Mouse (Mus musculus) heart, embryonic 14.5 days (tissue): ENCODE results near the gene Eya4. TPM values are rescaled to one million over a fixed set of nuclear protein-coding genes. Genes with fewer than 3 reads are reported as not detected.

Experiments used
- ATAC-seq: fragments of 200-750 bp; cut with Nextera tagmentation; 2 replicates; pipeline ENCODE4 v1.8.0; 2017; ENCODE audit warnings: low read depth, moderate TSS enrichment; ENCODE audit not compliant: insufficient number of reproducible peaks, insufficient read depth, low FRiP score
- H3K27ac ChIP-seq, 2 experiments: fragments of 200-500 bp in 1 of 2; fragments of 300-500 bp in 1 of 2; sonication (generic) in 1 of 2; replicated peaks in 1 of 2; 2 replicates each; pipeline ENCODE4 v1.5.1; 2012 to 2014; ENCODE audit warnings: low read depth in 2 of 2, low read length in 2 of 2, control low read depth in 1 of 2, mild to moderate bottlenecking in 1 of 2, mixed read lengths in 1 of 2; ENCODE audit not compliant: control insufficient read depth in 1 of 2, insufficient read depth in 1 of 2
- H3K27me3 ChIP-seq: fragments of 300-500 bp; sonication (generic); 2 replicates; pipeline ENCODE4 v1.6.1; 2014; ENCODE audit warnings: mild to moderate bottlenecking, low read length, control low read depth; ENCODE audit not compliant: control insufficient read depth, insufficient read depth
- H3K36me3 ChIP-seq: fragments of 300-500 bp; sonication (generic); 2 replicates; pipeline ENCODE4 v1.6.1; 2014; ENCODE audit warnings: mild to moderate bottlenecking, control low read depth, low read length, mixed read lengths; ENCODE audit not compliant: control insufficient read depth, insufficient read depth
- H3K4me1 ChIP-seq, 2 experiments: fragments of 200-500 bp in 1 of 2; fragments of 300-500 bp in 1 of 2; sonication (generic) in 1 of 2; 2 replicates each; pipeline ENCODE4 v1.6.1; 2012 to 2014; ENCODE audit warnings: low read length in 2 of 2, control low read depth in 1 of 2, mixed read lengths in 1 of 2; ENCODE audit not compliant: control insufficient read depth in 2 of 2, insufficient read depth in 2 of 2
- H3K4me2 ChIP-seq: fragments of 300-500 bp; sonication (generic); 2 replicates; pipeline ENCODE4 v1.6.1; 2014; ENCODE audit warnings: mild to moderate bottlenecking, low read length
- H3K4me3 ChIP-seq, 2 experiments: fragments of 200-500 bp in 1 of 2; fragments of 300-500 bp in 1 of 2; sonication (generic) in 1 of 2; 2 replicates each; pipeline ENCODE4 v1.5.1; 2012 to 2014; ENCODE audit warnings: low read length in 2 of 2, mild to moderate bottlenecking in 2 of 2, control low read depth in 1 of 2, low read depth in 1 of 2, moderate library complexity in 1 of 2; ENCODE audit not compliant: control insufficient read depth in 1 of 2, insufficient read depth in 1 of 2
- H3K9ac ChIP-seq: fragments of 300-500 bp; sonication (generic); 2 replicates; pipeline ENCODE4 v1.6.1; 2014; ENCODE audit warnings: mild to moderate bottlenecking, low read length
- H3K9me3 ChIP-seq: fragments of 300-500 bp; sonication (generic); 2 replicates; pipeline ENCODE4 v1.6.1; 2016; ENCODE audit warnings: low read length, control low read depth; ENCODE audit not compliant: control insufficient read depth
- WGBS: fragments of 180-500 bp; shearing (Covaris S2); extraction: QIAGEN DNeasy Blood & Tissue Kit; methylation state at CpG from one replicate; pipeline ENCODE4 v1.1.7; 2014; 5-methylcytosine and 5-hydroxymethylcytosine counted together
- polyA plus RNA-seq: library from polyadenylated mRNA; unstranded; fragments of >200 nt; fragmentation: Nextera tagmentation; extraction: Ambion mirVana; gene quantifications from 2 replicates; pipeline ENCODE4 v1.2.1, GENCODE M21; 2014

Eya4 gene
- polyA plus RNA-seq, 1 experiment from 2014 or later: 0.96 TPM

GRCm38 (mm10) chr10:23080749-23081547, 269.6 kb downstream of the Eya4 start:
- no peaks in the 10 kb centered on the region for H3K9me3 ChIP-seq
- WGBS: 35% methylated on average over 24 of the region's 24 CpGs
- no peak overlapping the region; the same call in 1 of the 2 replicates for H3K9ac ChIP-seq
- no peak overlapping the region for H3K4me3 ChIP-seq
- H3K27ac ChIP-seq: 0 out of 4 replicates have a peak overlapping the region, but pooled peaks of 1 of the 2 experiments have one; percentile 5
- H3K4me1 ChIP-seq: peaks cover 0 to 5% of the 10 kb centered on the region in 2 experiments; a peak in 2 of 4 replicates
- H3K27me3 ChIP-seq: no peaks in the 10 kb centered on the region
- H3K36me3 ChIP-seq: no peaks in the 10 kb centered on the region
- H3K4me2 ChIP-seq: peak overlapping the region; percentile 47
- ATAC-seq: no peak

- Histone ChIP-seq H3K27me3 (no peaks in the 10 kb centered on the region), H3K4me2 (peak overlapping the region; percentile 58), H3K4me3 (peak overlapping the region; percentile 23 to 39), H3K36me3 (no peaks in the 10 kb centered on the region), H3K9me3 (no peaks in the 10 kb centered on the region), H3K27ac (no peak overlapping the region; a peak in 1 of 4 replicates), H3K4me1 (peaks cover 0 to 5% of the 10 kb centered on the region in 2 experiments; a peak in 2 of 4 replicates), H3K9ac (peak overlapping the region; percentile 46)
- ATAC-seq: no peak
- 49% methylated on average over 21 of the region's 21 CpGs for WGBS
These were observed 273.7 kb downstream of the Eya4 start for GRCm38 (mm10) chr10:23076691-23077385.

- ATAC-seq: no peak
- Histone ChIP-seq H3K4me3 (no peak overlapping the region), H3K36me3 (no peaks in the 10 kb centered on the region), H3K27me3 (no peaks in the 10 kb centered on the region), H3K9me3 (no peaks in the 10 kb centered on the region), H3K4me2 (no peak overlapping the region), H3K4me1 (peaks cover 0 to 5% of the 10 kb centered on the region in 2 experiments; a peak in 2 of 4 replicates), H3K9ac (no peak overlapping the region), H3K27ac (no peak overlapping the region)
- WGBS: 66% methylated on average over 2 of the region's 2 CpGs
These were observed 277.2 kb downstream of the Eya4 start for GRCm38 (mm10) chr10:23073431-23073830.

- Histone ChIP-seq H3K36me3 (no peaks in the 10 kb centered on the region), H3K27ac (no peak overlapping the region), H3K9ac (no peak overlapping the region), H3K27me3 (no peaks in the 10 kb centered on the region), H3K4me2 (no peak overlapping the region), H3K4me1 (no peaks in the 10 kb centered on the region; a peak in 1 of 4 replicates), H3K4me3 (no peak overlapping the region), H3K9me3 (no peaks in the 10 kb centered on the region)
- WGBS: 41% methylated on average over 6 of the region's 6 CpGs
- ATAC-seq: no peak
These were observed 286.9 kb downstream of the Eya4 start for GRCm38 (mm10) chr10:23063637-23064036.

GRCm38 (mm10) chr10:23062719-23063118, 287.9 kb downstream of the Eya4 start:
- 77% methylated on average over 5 of the region's 5 CpGs for WGBS
- no peak for ATAC-seq
- Histone ChIP-seq H3K27ac (no peak overlapping the region), H3K4me2 (no peak overlapping the region), H3K4me1 (no peaks in the 10 kb centered on the region; a peak in 1 of 4 replicates), H3K9me3 (no peaks in the 10 kb centered on the region), H3K9ac (no peak overlapping the region), H3K27me3 (no peaks in the 10 kb centered on the region), H3K36me3 (no peaks in the 10 kb centered on the region), H3K4me3 (no peak overlapping the region)

GRCm38 (mm10) chr10:23060694-23061060, 289.9 kb downstream of the Eya4 start:
- no peak for ATAC-seq
- Histone ChIP-seq H3K9ac (no peak overlapping the region), H3K27ac (no peak overlapping the region), H3K4me1 (no peaks in the 10 kb centered on the region; a peak in 1 of 4 replicates), H3K27me3 (no peaks in the 10 kb centered on the region), H3K9me3 (no peaks in the 10 kb centered on the region), H3K4me2 (no peak overlapping the region), H3K4me3 (no peak overlapping the region), H3K36me3 (no peaks in the 10 kb centered on the region)
- WGBS: 55% methylated on average over 3 of the region's 3 CpGs

GRCm38 (mm10) chr10:23060041-23060693, 290.4 kb downstream of the Eya4 start:
- WGBS: 62% methylated on average over 5 of the region's 5 CpGs
- no peaks in the 10 kb centered on the region for H3K9me3 ChIP-seq
- H3K36me3 ChIP-seq: no peaks in the 10 kb centered on the region
- H3K4me1 ChIP-seq: no peaks in the 10 kb centered on the region; a peak in 1 of 4 replicates
- H3K9ac ChIP-seq: no peak overlapping the region
- no peak overlapping the region for H3K27ac ChIP-seq
- H3K4me2 ChIP-seq: no peak overlapping the region
- H3K27me3 ChIP-seq: no peaks in the 10 kb centered on the region
- H3K4me3 ChIP-seq: no peak overlapping the region
- ATAC-seq: no peak
